Mouse (Mus musculus): Measurements from ENCODE around the gene Cyp21a1.

- TF ChIP-seq CTCF (IDR thresholded peaks at IDR 0.05) = no peak
- no peak for TF ChIP-seq EP300 (IDR thresholded peaks at IDR 0.05)
These were observed 10.5 kb upstream of the Cyp21a1 start for GRCm38 (mm10) chr17:34814818-34815370.
